Mouse (Mus musculus) heart, postnatal 25 days (tissue): ENCODE data around the gene Olfr749. TPM values are rescaled to one million over a fixed set of nuclear protein-coding genes. Genes with fewer than 3 reads are reported as not detected.
A peak's percentile ranks its signal among the peaks of the same experiment; 100 is the strongest.
"Not testable (repeated sequence)": the region's sequence is repeated elsewhere in the genome, so short reads cannot be mapped to it uniquely, and the experiment has no call there.

ENCODE experiments used
- DNase-seq: peaks from one replicate; pipeline ENCODE4 v3.0.0; 2022; ENCODE audit warnings: low spot score
- intact Hi-C: fragments of 180-260 bp; cut with DNase I; formaldehyde crosslinking; loops from one replicate; pipeline ENCODE4 v1.15.1; 2025
- total RNA-seq, 2 experiments: library from RNA; stranded (reverse); gene quantifications; 2 replicates each; pipeline ENCODE4 v1.2.3; 2021

Gene Olfr749
- not detected for total RNA-seq

DNA sequence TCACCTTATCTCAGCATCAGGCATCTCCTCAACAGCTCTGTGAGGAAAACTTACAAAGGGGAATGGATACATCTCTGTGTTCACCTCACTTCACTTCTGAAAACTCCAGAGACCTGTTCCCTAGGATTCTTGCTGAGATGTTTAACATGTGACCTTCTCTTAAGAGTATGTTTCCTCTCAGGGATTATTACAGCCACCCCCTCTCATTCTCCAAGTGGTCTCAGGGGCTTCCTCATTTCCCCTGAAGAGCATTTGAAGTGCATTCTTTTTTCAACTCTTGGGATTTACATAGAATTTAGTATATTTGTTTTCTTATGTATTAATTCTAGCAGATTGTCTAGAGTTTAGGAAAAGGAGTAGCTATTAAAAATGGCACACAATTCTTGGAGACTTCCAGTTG lies at the start of gene Olfr749:
Gene Olfr749 (minus strand): TSS at position 101 of the 400 bp plus-strand sequence.
- intact Hi-C loops, result no loop called here
- DNase-seq, result no peak

DNA sequence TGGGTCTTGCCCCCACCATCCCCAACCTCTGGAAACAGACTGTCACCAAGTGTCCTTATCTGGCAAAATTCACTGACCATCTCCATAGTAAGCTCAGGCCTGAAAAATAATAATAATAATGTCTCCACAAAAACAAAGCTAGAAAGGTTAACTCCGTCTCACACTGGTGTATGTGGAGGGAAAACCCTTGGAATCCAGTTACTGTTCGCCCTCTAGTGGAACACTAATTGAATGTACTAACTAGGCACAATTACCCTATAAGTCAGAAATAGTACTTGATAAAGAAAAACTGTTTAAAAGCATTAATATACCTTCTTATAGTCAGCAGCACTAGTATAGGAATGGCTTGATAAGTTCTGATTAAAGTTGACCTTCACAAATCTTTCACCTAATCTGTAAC lies 43.3 kb upstream of the Olfr749 start:
- no peak for DNase-seq
- intact Hi-C loops, result no loop called here

GRCm38 (mm10) chr14:50785251-50785637 lies 40.4 kb upstream of the Olfr749 start, which contains the start of gene Ttc5:
Gene Ttc5, minus strand, starts transcription at chr14:50785519.
- peak; percentile 67 for DNase-seq
- intact Hi-C loops, result loop anchor here (2.0 kb wide), 1 partner anchor 22 kb away; the partner anchor contains the start of genes Ccnb1ip1 and Parp2

DNA sequence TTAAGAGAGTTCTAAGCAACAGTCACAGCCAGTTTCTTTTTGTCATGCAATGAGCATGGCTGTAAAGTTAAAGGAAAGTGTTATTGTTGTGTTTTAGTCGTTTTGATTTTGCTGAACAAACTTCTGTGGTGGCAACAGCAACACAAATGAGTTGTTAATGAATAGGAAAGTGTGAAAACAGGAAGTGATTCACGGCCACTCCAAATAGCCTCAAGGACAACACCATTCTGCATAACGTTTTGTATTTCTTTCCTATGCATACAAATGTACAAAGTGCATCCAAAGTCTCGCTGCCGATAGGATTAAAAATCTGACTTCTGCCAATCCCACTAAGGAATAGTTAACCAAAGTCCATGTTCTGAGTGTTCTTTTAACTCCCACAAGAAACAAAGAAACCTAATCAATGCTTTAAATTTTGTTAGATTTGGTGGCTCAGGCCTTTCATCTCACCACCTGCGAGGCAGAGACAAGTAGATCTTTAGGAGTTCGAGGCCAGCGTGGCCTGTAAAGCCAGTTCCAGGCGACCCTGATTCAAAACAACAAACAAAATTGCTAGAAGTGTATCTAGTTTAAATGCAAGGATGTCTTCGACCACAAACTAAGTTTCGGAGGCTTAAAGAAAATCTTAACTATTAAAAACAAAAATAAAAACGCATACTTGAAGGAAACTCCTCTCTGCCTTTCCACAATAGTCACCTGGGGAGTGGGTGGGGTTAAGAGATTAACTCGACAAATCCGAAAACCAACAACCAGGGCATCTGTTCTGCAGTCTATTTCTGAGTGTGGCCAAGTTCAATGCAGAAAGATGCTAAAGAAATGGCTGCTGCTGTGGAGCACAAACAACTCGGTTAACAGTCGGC lies 39.7 kb upstream of the Olfr749 start:
- DNase-seq, result no peak
- intact Hi-C loops, result loop anchor here (2.0 kb wide), 1 partner anchor 22 kb away; the partner anchor contains the start of genes Ccnb1ip1 and Parp2

- intact Hi-C loops, result no loop called here
- no peak for DNase-seq
Measured at GRCm38 (mm10) chr14:50782166-50782565, 37.3 kb upstream of the Olfr749 start.

DNA sequence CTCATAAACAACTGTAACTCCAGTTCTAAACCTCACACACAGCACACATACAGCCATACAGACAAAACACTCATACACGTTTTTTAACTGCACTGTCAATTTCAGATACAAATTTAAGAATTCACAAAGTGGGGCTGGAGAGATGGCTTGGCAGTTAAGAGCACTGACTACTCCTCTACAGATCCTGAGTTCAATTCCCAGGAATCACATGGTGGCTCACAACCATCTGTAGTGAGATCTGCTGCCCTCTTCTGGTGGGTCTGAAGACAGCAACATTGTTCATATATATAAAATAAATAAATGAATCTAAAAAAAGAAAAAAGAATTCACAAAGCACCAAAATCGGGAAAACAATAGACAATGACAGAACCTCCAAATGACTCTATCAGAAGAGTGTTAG lies 26.4 kb upstream of the Olfr749 start:
- no peak for DNase-seq
- intact Hi-C loops, result no loop called here

DNA sequence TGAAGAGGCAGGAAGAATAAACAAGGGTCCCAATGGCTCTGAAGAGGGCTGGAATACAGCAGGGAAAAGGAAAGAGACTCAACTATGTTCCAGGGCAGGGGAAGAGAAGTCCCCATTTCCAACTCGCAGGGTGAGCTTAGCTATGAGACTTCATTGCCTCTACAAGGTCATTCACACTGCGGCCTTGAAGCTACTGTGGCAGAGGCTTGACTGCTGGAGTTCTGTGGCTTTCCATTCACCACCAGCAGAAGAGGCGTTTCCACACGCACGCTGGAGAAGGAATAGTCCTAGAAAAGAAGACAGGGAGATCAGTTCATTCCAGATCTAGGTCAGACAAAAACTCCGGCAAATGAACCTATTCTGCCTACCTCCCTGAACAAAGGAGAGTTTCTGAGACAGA lies 20.8 kb upstream of the Olfr749 start:
- no peak for DNase-seq
- intact Hi-C loops, result no loop called here

DNA sequence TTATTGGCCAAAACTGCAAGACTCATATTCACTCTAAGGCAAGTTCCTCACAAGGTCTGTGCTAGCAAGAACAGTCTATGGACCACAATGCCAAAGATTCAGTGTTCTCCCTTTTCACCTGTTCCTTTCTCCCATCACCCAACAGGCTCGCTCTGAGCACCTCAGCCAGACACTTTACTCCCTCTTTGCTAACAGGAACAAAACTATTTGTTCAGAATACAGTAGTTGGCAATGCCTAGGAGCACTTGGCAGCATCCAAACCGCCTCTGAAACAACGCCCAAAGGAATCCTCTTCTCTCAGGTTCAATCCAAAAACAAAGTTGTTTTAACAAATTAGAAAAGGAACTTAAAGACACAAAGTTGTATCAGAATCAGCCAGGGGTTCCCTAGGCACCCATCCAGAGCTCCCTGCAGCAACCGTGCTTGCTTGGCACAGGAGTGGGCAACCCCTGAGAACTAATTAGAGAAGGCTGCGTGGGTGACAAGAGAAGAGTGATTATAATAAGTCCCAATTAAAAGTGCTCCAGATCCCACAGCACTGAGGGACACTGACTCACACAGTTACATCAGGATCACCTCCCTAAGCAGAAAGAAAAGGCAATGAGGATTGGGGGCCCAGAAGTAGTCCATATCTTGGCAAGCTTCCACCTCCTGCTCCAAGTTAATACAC lies 13.7 kb upstream of the Olfr749 start:
- no peak for DNase-seq
- intact Hi-C loops, result no loop called here

- no peak for DNase-seq
- intact Hi-C loops, result no loop called here
Measured at GRCm38 (mm10) chr14:50741584-50741983, 3.3 kb downstream of the Olfr749 start.

DNA sequence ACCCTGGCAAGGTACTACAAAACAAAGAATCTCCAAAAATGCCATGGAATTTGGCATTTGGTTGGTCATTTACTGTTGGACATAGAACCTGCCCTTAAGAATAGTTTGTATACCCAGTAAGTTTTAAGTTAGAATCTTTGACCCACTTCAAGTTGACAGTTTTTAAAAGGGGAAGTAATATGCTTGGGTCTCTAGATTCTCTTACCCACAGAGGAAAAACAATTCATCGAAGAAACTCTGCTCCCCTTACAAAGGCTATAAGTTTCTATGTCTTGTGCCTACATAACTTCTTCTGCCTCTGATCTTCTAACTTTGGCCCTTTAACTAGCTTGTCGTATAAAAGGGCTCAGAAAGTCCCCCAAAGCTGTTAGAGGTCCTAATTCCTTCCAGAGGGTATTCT lies 4.6 kb downstream of the Olfr749 start:
- DNase-seq, result no peak
- intact Hi-C loops, result no loop called here

GRCm38 (mm10) chr14:50722371-50722770 lies 22.5 kb downstream of the Olfr749 start:
- intact Hi-C loops, DNase-seq: not testable (repeated sequence)

DNA sequence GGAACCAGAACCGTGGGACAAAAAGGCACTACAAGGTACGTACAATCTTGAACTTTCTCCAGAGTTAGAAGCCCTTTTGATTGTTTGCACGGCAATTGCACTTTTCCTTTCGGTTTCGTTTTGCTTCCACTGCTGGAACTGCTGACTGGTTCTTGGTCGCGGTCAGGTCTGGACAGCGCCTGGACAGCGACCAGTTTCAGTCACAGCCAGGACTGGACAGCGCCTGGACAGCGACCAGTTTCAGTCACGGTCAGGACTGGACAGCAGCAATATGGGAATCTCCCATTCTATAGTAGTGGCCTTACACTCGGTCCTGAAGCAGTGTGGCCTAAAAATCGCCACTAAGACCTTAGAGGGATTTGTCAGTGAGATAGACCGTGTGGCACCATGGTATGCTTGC lies 25.0 kb downstream of the Olfr749 start:
- intact Hi-C loops, DNase-seq: not testable (repeated sequence)

DNA sequence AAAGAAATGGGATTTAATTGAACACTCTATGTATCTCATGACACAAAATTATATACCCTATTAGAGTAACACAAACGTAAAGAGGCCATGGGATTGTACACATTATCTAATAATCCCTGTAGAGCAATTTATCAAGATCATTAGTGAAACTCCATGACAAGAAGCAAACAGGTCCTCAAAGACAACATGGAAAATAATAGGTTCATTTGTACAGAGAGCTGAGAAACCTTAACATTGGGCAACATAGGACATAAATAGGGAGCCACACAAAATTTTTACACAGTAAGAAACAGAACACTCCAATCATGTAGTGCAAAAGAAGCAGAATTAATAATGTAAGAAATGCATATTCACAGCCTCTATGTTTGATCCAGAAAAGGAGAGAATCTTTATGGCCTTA lies 37.8 kb downstream of the Olfr749 start, which contains the start of gene Olfr748:
Gene Olfr748 (plus strand): TSS at position 301 of the 400 bp plus-strand sequence.
- intact Hi-C loops, result no loop called here
- no peak for DNase-seq

DNA sequence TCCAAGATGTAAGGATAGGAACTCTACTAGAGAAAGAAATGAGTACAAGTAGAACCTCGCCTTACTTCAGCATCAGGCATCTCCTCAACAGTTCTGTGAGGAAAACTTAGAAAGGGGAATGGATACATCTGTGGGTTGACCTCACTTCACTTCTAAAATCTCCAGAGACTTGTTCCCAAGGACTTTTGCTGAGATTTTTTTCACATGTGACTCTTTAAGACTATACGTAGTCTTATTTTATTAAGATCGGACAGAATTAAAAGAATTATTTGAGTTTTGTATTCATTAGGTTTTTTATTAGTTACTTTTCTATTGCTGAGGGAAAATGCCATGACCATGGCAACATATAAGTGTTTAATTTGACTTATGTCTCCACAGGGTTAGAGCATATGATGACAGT lies 51.8 kb downstream of the Olfr749 start, which contains the start of gene Olfr747:
Gene Olfr747 (minus strand): TSS at position 101 of the 400 bp plus-strand sequence.
- DNase-seq, result no peak
- intact Hi-C loops, result no loop called here

Other genes starting within 250 kb of the Olfr749 start
- not detected for gene Olfr742, start 241.5 kb downstream of the Olfr749 start, total RNA-seq
- gene Olfr743, start 223.3 kb downstream of the Olfr749 start, total RNA-seq, result not detected
- not detected for gene Olfr744, start 130.2 kb downstream of the Olfr749 start, total RNA-seq
- gene Olfr745, start 105.7 kb downstream of the Olfr749 start, total RNA-seq, result not detected
- gene Olfr746, start 98.0 kb downstream of the Olfr749 start, total RNA-seq, result not detected
- not detected for gene Olfr747, start 51.9 kb downstream of the Olfr749 start, total RNA-seq
- not detected for gene Olfr748, start 37.7 kb downstream of the Olfr749 start, total RNA-seq
- gene Ttc5, start 40.4 kb upstream of the Olfr749 start, total RNA-seq, result 10 to 100 TPM; 16.2 to 17.0 TPM
- gene Ccnb1ip1, start 62.6 kb upstream of the Olfr749 start, total RNA-seq, result under 1 TPM in 1 of 2 experiments, not detected in 1; 0.39 TPM
- 10 to 100 TPM; 13.4 to 16.0 TPM for gene Parp2, start 62.7 kb upstream of the Olfr749 start, total RNA-seq
- 10 to 100 TPM in 1 of 2 experiments, 1 to 10 TPM in 1; 9.3 to 10.2 TPM for gene Tep1, start 125.5 kb upstream of the Olfr749 start, total RNA-seq
- gene Klhl33, start 152.4 kb upstream of the Olfr749 start, total RNA-seq, result 10 to 100 TPM; 21.5 to 32.5 TPM
- 10 to 100 TPM; 66.1 to 70.3 TPM for gene Osgep, start 179.8 kb upstream of the Olfr749 start, total RNA-seq
- 10 to 100 TPM; 22.6 to 23.2 TPM for gene Apex1, start 179.9 kb upstream of the Olfr749 start, total RNA-seq
- gene Pip4p1, start 185.8 kb upstream of the Olfr749 start, total RNA-seq, result 10 to 100 TPM; 21.1 to 23.6 TPM
- 10 to 100 TPM; 12.2 to 13.5 TPM for gene Pnp, start 186.0 kb upstream of the Olfr749 start, total RNA-seq
- gene Gm49342, start 199.4 kb upstream of the Olfr749 start, total RNA-seq, result 10 to 100 TPM; 12.6 TPM
- under 1 TPM; 0.61 to 0.75 TPM for gene Pnp2, start 210.9 kb upstream of the Olfr749 start, total RNA-seq